Mouse (Mus musculus) stomach, postnatal 0 days (tissue): ENCODE results near the gene Smcr8. TPM values are rescaled to one million over a fixed set of nuclear protein-coding genes. Genes with fewer than 3 reads are reported as not detected.
A peak's percentile ranks its signal among the peaks of the same experiment; 100 is the strongest.

Experiments used
- ATAC-seq: fragments of 200-750 bp; cut with Nextera tagmentation; 2 replicates; pipeline ENCODE4 v1.8.0; 2017; ENCODE audit not compliant: low FRiP score, low TSS enrichment
- DNase-seq: peaks from one replicate; pipeline ENCODE4 v3.0.0-alpha.2; 2016; ENCODE audit warnings: low spot score
- H3K27ac ChIP-seq: fragments of 300-500 bp; sonication (generic); replicated peaks from 2 replicates; pipeline ENCODE4 v1.5.1; 2014; ENCODE audit warnings: mild to moderate bottlenecking, control low read depth
- H3K27me3 ChIP-seq: fragments of 300-500 bp; sonication (generic); 2 replicates; pipeline ENCODE4 v1.6.1; 2014; ENCODE audit warnings: low read length; ENCODE audit not compliant: control insufficient read depth, insufficient read depth
- H3K36me3 ChIP-seq: fragments of 300-500 bp; sonication (generic); 2 replicates; pipeline ENCODE4 v1.6.1; 2014; ENCODE audit warnings: low read length, mixed read lengths; ENCODE audit not compliant: control insufficient read depth, insufficient read depth
- H3K4me1 ChIP-seq: fragments of 300-500 bp; sonication (generic); replicated peaks from 2 replicates; pipeline ENCODE4 v1.6.1; 2014; ENCODE audit warnings: antibody characterized with exemption; ENCODE audit not compliant: control insufficient read depth, insufficient read depth
- H3K4me2 ChIP-seq: fragments of 300-500 bp; sonication (generic); replicated peaks from 2 replicates; pipeline ENCODE4 v1.6.1; 2014; ENCODE audit warnings: low read depth, mild to moderate bottlenecking, control low read depth, moderate library complexity
- H3K4me3 ChIP-seq: fragments of 300-500 bp; sonication (generic); 2 replicates; pipeline ENCODE4 v1.5.1; 2014; ENCODE audit warnings: low read depth, low read length, control low read depth
- H3K9ac ChIP-seq: fragments of 300-500 bp; sonication (generic); 2 replicates; pipeline ENCODE4 v1.6.1; 2014; ENCODE audit warnings: mild to moderate bottlenecking, low read length, control low read depth, mixed read lengths
- H3K9me3 ChIP-seq: fragments of 300-500 bp; sonication (generic); 2 replicates; pipeline ENCODE4 v1.6.1; 2016; ENCODE audit warnings: low read length; ENCODE audit not compliant: control insufficient read depth
- CTCF ChIP-seq: IDR thresholded peaks from 2 replicates; pipeline ENCODE4 v1.5.1; 2016; ENCODE audit warnings: antibody characterized with exemption, low read depth, mild to moderate bottlenecking, moderate library complexity
- EP300 ChIP-seq: optimal IDR thresholded peaks from 2 replicates; pipeline ENCODE3; 2016; ENCODE audit warnings: antibody characterized with exemption
- WGBS: fragments of 180-500 bp; shearing (Covaris S2); extraction: QIAGEN DNeasy Blood & Tissue Kit; methylation state at CpG from one replicate; pipeline ENCODE4 v1.1.7; 2014; 5-methylcytosine and 5-hydroxymethylcytosine counted together
- polyA plus RNA-seq: library from polyadenylated mRNA; unstranded; fragments of >200 nt; fragmentation: Nextera tagmentation; extraction: Ambion mirVana; gene quantifications from 2 replicates; pipeline ENCODE4 v1.2.1, GENCODE M21; 2015

Gene Smcr8
- polyA plus RNA-seq, 1 experiment from 2014 or later: 1.7 TPM

DNA sequence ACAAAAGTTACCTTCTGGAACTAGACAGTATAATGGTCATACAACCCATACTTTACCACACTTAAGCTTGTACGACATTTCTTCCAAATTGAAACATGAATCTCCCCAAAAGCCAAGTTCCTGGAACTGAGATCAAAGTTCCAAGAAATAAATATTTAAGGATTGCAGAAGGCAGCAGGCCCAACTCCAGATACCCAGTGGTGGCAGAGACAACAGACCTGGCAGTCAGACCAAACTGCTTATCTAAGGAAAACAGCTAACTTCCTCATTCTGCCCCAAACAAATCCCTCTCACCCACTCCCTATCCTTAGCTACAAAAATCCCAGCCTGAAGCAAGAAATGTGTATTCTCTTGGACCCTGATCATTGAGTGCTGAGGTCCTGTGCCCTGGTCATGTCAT, 2.5 kb upstream of the Smcr8 start:
- Histone ChIP-seq H3K27me3 (no peaks in the 10 kb centered on the region), H3K9ac (no peak overlapping the region), H3K4me3 (no peak overlapping the region), H3K36me3 (no peaks in the 10 kb centered on the region), H3K9me3 (no peaks in the 10 kb centered on the region), H3K4me2 (no peak overlapping the region), H3K4me1 (peaks cover 8% of the 10 kb centered on the region), H3K27ac (no peak overlapping the region)
- DNase-seq (no peak), ATAC-seq (no peak)
- TF ChIP-seq CTCF (no peak), EP300 (no peak)
- WGBS: 48% methylated on average over 1 of the region's 1 CpGs

GRCm38 (mm10) chr11:60775578-60775977, 1.7 kb upstream of the Smcr8 start:
- Histone ChIP-seq H3K27me3 (no peaks in the 10 kb centered on the region), H3K9ac (no peak overlapping the region), H3K4me2 (peak overlapping the region; percentile 96), H3K27ac (no peak overlapping the region), H3K4me1 (peaks cover 15% of the 10 kb centered on the region), H3K4me3 (no peak overlapping the region), H3K36me3 (no peaks in the 10 kb centered on the region), H3K9me3 (no peaks in the 10 kb centered on the region)
- no peak for DNase-seq
- 40% methylated on average over 6 of the region's 6 CpGs for WGBS
- TF ChIP-seq CTCF (no peak), EP300 (no peak)
- ATAC-seq: no peak

DNA sequence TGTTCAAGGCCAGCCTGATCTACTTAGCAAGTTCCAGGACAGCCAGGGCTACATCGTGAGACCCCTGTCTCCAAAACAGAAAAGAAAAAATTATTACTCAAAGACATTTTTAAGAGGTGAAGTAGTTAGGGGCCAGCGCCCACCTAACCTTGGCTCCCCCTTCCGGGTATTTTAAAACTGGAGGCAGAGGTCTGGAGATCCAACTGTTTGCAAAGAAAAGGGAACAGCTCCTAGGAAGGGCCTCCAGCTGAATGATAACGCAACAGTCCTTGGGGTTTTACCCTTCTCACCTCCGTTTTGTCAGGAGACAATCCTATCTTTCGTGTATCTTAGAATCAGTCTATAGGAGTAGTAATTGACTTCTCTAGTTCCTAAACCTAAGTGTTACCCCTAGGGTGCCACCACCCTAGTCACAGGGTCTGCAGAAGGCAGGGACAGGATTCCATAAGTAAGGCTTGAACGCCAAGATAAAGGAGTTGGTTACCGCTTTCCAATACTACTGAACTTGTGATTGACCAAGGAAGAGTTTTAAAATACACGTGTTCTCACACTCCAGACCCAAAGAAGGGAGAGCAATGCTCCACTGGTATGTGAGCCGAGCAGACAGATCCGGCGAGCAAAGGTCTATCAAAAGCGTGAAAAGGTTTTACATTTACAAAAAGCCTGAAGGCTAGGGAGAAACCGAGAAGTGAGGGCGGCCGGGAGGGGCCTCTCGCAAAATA, 1.1 kb upstream of the Smcr8 start:
- 3% methylated on average over 17 of the region's 17 CpGs for WGBS
- Histone ChIP-seq H3K4me3 (peak overlapping the region; percentile 82), H3K36me3 (no peaks in the 10 kb centered on the region), H3K9me3 (no peaks in the 10 kb centered on the region), H3K4me1 (peaks cover 15% of the 10 kb centered on the region), H3K27ac (peak overlapping the region; percentile 95), H3K4me2 (peak overlapping the region; percentile 96), H3K9ac (peak overlapping the region; percentile 87), H3K27me3 (no peaks in the 10 kb centered on the region)
- TF ChIP-seq EP300 (no peak), CTCF (no peak)
- no peak for ATAC-seq
- no peak for DNase-seq

- 26% methylated on average over 16 of the region's 16 CpGs for WGBS
- ATAC-seq: no peak
- H3K9ac ChIP-seq: peak overlapping the region; percentile 87
- peak overlapping the region; percentile 82 for H3K4me3 ChIP-seq
- no peaks in the 10 kb centered on the region for H3K36me3 ChIP-seq
- H3K4me1 ChIP-seq: peaks cover 18% of the 10 kb centered on the region
- no peaks in the 10 kb centered on the region for H3K27me3 ChIP-seq
- no peaks in the 10 kb centered on the region for H3K9me3 ChIP-seq
- H3K27ac ChIP-seq: peak overlapping the region; percentile 95
- TF ChIP-seq CTCF (no peak), EP300 (no peak)
- no peak for DNase-seq
- H3K4me2 ChIP-seq: peak overlapping the region; percentile 96
Measured at GRCm38 (mm10) chr11:60777801-60778370, 562 bp downstream of the Smcr8 start.

GRCm38 (mm10) chr11:60779673-60780189, 2.4 kb downstream of the Smcr8 start:
- TF ChIP-seq CTCF (no peak), EP300 (no peak)
- H3K36me3 ChIP-seq: peaks cover 12% of the 10 kb centered on the region
- peaks cover 18% of the 10 kb centered on the region for H3K4me1 ChIP-seq
- 80% methylated on average over 10 of the region's 10 CpGs for WGBS
- peak overlapping the region; percentile 52 for H3K4me2 ChIP-seq
- peak overlapping the region; percentile 41 for H3K9ac ChIP-seq
- ATAC-seq (no peak), DNase-seq (no peak)
- H3K4me3 ChIP-seq: peak overlapping the region; percentile 19
- no peak overlapping the region for H3K27ac ChIP-seq
- H3K9me3 ChIP-seq: no peaks in the 10 kb centered on the region
- no peaks in the 10 kb centered on the region for H3K27me3 ChIP-seq

DNA sequence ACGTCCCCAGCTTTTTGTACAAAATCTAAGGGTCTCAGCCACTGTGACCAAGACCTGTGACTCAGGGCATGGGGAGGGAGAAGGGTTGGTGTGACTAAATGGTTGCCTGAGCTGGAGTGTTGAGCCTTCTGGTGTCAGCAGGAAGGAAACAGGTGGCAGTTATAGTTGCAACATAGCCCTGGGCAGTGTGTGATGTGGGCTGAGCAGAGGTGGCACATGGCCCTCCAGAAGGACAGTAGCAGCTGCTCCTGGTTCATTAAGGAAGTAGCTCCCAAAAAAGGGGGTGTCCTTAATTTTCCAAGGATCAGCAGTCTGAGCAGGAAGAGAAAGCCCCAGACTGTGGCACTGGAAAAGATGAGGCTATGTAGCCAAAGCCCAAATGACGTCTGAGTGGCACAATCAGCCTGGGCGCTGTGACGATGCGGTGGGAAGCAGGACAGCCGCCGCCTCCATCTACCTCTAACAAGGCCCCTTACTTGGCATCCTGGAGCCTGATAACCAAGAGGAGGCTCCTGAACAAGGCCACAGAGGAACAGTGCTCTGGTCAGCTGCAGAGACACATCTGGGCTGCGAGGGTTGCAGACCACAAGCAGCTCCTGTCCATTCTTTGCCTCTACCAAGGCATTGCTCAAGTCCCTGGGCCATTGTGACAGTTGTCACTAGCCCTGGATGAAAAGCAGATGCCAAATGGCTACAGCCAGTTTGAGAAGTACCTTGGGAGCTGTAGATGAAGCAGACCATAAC, 7.0 kb downstream of the Smcr8 start:
- Histone ChIP-seq H3K27ac (no peak overlapping the region), H3K27me3 (no peaks in the 10 kb centered on the region), H3K9me3 (no peaks in the 10 kb centered on the region), H3K4me1 (peaks cover 12% of the 10 kb centered on the region), H3K9ac (no peak overlapping the region), H3K4me2 (no peak overlapping the region), H3K36me3 (peaks cover 29% of the 10 kb centered on the region), H3K4me3 (no peak overlapping the region)
- ATAC-seq (no peak), DNase-seq (no peak)
- 89% methylated on average over 8 of the region's 8 CpGs for WGBS
- TF ChIP-seq CTCF: no peak
- TF ChIP-seq EP300: no peak
